Mouse (Mus musculus) frontal cortex, adult (tissue): Measurements from ENCODE around the gene Ubiad1.

Source experiments
- ATAC-seq: cut with Nextera tagmentation; 2 replicates; pipeline ENCODE4 v1.9.2; 2017; ENCODE audit warnings: mild to moderate bottlenecking, moderate library complexity, mixed read lengths; ENCODE audit not compliant: low TSS enrichment

Ubiad1 gene

DNA sequence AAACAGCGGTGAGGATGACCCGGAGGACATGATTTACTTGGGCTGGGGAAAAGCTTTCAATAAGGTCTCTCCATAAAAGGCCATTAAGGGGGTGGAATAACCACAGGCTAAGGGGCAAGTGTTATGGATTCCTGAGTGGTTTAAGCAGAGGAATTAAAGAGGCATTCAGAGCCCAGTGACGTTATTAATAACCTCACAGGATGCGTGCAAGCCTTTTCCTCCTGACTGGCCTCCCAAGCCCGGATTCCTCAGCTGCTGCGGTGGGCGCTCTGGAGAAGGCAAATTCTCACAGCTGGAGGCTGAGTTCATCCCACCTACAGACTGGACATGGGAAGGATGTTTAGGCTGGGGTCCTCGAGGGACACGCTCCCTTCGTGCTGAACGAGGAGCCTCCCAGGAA, 39.8 kb downstream of the Ubiad1 start:
- ATAC-seq = no peak

DNA sequence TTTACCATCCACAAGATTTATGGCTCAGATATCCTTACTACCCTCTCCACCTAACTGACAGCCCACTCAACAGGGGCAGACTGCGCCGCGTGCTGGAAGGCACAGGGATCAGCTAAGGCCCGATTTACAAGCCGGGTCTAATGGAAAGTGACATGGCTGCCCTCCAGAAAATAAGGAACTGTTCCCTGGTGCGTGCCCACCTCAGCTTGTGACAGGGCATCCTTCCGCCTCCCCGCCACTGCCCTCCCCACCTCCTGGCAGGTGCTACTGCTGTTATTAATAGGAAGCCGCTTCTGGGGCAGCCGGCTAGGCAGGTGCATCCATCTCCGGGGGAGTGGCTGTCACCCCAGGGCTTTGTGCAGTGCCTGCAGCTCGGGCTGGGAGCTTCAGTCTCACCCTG, 41.2 kb downstream of the Ubiad1 start:
- no peak for ATAC-seq

DNA sequence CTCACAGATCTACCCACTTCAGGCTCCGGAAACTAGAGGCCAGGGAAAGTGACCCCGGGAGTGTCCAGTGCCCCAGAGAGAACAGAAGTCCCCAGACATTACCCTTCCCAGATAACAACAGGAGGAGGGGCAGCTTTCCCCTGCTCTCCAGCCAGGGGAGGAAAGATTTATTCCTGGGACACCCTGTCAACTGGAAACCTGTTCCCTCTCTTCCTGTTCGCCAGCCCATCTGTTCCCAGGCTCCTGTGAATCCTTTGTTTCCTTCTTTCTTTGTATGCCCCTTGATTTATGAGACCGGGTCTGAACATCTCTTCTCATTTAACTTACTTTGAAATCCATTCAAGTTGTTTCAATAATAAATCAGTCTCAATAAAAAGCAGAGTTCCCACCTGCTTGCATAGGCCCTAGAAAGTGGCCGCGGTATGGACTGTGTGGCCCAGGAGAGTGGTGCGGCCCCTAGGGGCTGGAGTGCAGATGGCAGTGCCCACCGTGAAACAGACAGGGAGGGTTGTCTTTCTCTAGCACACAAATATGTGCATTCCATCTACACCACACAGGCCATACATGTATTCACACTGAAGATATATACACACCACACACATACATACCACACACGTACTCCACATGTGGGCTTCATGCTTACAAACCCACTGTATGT, 45.0 kb downstream of the Ubiad1 start:
- no peak for ATAC-seq

DNA sequence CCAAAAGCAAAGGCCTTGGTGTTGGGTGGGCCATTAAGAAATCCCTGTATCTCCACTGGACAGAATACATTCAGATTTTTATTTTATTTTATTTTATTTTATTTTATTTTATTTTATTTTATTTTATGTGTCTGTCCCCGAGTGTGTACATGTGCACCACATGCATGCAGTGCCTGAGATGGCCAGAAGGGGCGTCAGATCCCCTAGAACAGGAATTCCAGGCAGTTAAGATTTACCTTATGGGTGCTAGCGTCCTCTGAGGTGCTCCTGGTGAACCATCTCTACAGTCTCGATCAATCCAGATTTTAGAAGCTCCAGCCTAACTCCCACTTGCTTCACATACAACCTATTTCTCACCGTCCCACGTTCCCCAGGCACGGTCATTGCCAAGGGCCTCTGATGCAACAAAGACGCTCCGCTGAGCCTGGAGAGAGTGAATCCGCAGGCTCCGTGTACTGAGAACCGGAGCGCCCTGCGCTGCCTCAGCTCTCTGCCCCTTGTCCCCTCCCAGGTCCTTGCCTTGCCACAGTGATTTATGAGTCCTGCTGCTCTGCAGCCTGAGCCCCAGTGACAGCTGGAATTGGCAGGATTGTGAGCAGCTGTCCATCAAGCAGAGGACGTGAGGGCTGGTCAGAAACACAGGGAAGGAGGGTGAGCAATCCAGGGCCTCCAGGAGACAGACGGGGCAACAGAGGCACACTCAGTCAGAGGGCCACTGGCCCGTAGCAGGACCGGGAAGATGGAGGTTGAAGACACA, 46.9 kb downstream of the Ubiad1 start:
- ATAC-seq = no peak

DNA sequence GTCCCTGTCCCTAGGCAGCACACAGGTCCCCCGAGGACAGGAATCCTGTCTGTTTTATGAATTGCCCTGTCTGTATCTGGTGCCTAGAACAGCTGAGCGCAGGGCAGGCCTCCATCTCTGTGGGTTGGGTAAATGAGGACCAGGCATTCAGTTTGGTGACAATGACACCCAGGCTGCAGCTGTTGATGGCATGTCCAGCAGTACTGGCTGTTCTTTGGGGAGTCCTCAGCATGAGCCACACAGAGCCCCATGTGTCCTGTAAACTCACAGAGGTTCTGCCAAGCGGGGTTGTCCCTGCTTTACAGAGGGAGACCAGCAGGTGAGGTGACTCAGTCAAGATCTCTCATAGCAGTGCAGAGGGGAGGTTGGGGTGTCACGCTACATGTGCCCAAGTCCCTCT, 47.5 kb downstream of the Ubiad1 start:
- peak; percentile 27; the same call in 1 of the 2 replicates for ATAC-seq

DNA sequence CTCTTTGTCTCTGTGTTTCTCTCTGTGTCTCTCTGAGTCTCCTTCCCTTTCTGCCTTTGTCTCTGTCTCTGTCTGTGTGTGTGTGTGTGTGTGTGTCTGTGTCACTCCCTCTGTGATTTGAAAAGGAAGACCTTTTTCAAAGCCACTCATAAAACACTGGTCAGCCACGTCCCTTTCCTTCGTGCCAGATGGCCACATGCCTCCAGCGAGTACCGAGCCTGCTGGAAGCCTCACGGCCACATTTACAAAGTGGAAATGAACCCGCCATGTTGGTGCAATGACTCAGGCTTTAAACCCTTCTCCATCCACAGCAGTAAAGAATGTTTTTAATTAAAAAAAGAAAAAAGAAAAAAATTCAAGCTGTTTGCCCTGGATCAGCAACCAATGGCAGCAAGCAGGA, 48.7 kb downstream of the Ubiad1 start:
- no peak for ATAC-seq

DNA sequence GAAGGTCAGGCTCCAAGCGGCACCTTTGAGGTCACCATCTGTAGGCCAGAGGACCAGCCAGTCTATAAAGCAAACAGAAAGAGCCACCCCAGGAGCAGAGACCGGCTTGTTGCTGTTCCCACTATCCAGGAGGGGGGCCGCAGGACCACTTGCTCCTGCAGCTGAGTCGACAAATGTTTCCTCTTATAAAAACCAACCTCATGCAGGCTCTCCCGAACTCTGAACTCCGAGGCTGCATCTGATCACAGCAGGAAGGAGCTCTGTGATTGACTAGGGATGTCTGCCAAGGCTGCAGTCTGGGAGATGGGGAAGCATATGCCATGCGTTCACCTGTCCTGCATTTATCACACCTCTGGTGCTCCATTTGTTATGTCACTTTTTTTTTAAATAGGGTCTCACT, 49.4 kb downstream of the Ubiad1 start:
- ATAC-seq = no peak

DNA sequence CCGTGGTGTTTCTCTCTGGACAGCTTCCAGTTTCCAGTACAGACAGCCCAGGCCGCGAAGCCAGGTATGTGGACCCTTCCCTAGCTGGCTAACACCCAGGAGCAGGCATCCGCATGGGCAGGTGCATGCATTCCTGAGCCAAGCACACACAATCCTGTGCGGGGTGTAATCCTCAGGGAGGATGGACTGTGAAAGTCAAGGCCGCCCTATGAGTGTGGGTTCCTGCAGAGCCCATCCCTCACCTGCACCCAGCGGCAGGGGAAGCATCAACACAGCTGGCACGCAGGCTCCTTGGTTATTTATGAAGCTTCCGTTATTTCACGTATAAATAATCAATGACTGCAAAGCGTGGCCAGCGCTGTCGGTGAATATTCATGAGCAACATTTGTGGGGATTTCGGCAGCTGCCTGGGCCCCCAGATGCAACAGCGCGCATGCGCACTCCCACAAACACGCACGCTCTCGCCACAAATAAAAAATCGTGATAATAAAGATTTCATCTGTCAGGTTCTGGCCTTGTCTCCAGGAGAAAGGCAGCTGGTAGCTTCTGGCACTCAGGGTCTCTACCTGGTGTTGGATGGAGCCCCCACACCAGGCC, 52.8 kb downstream of the Ubiad1 start:
- ATAC-seq = no peak

DNA sequence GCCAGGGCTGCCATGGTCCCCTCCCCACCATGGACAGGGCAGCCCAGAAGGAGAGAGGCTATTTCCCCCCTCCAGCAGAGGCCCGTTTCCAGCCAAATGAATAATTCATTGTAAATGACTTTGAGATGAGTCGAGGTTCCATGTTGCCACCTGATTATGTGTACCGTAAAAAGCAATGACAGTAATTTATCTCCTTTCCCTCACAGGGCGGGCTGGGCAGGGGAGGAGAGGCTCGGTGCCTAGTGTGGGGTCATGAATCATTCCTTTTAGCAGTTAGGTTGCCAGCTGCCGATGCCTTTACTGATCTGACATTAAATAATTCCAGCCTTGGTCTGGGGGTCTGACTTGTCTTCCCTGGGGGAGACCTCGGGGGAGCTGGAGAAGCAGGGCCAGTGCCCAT, 54.9 kb downstream of the Ubiad1 start:
- no peak for ATAC-seq

DNA sequence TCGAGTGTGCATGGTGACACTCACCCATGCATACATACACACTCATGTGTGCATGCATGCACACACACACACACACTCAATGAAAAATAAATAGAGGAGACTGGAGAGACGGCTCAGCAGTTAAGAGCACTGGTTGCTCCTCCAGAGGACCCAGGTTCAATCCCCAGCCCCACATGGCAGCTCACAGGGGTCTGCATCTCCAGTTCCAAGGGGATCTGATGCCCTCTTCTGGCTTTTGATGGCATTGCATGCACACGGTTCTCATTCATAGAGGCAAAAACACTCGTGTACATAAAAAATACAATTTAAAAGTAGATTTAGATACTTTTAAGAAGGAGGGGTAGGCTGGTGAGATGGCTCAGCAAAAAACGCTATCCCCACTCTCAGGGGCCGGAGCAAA, 55.5 kb downstream of the Ubiad1 start:
- ATAC-seq = no peak

DNA sequence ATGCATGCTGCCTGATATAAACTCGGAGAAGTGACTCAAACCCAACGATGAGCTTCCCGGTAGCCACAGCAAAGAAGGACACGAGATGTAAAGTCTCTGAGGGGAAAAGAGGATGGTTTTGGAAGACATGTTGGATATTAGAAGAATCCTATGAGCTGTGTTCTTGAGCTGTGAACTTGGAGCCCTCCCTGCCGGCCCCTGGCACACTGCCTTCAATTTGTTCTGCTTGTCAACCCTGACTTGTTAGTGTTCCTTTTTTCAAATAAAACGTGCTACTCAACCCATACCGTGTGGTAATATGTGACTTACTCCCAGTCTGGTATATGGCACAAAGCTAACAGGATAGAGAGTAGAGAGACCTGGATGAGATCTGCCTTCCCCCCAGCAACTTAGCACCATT, 59.3 kb downstream of the Ubiad1 start:
- ATAC-seq = no peak
